Mouse (Mus musculus): Measurements from ENCODE around the gene Klhl29. TPM values are rescaled to one million over a fixed set of nuclear protein-coding genes. Genes with fewer than 3 reads are reported as not detected.

The Klhl29 gene
- polyA plus RNA-seq, 1 experiment from 2014 or later: 9.5 TPM

DNA sequence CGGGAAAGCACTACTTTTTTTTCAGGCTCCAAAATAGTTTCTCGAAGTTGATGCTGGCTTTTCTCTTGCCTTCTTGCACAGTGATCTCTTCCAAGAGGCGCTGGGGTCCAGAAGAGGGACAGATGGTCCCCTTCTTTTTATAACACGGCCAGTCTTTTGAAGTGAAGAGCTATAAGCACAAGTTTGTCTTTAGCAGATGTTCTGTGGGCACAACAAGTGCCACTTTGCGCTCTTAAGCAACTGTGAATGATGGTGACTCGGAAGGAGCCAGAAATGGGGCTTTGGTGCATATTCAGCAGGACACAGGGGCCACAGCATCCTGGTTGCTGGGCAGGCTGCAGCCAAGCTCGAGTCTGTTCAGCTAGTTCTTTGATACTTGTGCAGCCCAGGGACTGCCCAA, 249.6 kb downstream of the Klhl29 start:
- H3K9me3 ChIP-seq (ENCODE audit: control insufficient read depth, low read length): no peaks in the 10 kb centered on the region

DNA sequence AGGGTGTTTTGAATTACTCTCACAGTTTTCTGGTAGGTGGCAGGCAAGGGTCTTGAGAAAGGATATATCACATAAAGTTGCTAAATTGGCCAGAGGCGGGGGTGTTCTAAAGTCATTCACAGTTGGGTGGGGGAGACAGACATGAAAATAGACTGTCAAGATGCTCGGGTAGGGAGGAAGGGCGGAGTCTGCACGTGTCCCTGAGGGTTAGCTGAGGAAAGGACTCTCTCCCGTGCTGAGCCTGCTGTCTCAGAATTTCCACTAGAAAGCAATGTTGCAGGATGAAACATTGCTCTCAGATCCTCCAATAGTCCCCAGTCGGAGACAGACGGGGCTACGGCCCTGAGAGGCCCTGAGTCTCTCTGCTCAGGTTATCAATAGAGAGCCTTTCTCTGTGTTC, 252.5 kb downstream of the Klhl29 start:
- H3K27ac ChIP-seq (replicated peaks; ENCODE audit: low read depth, low read length): 0 out of 2 replicates have a peak overlapping the region, but pooled peaks have one; percentile 13
- no peak overlapping the region for H3K9ac ChIP-seq (replicated peaks; ENCODE audit: low read length)
- H3K27me3 ChIP-seq (ENCODE audit: control insufficient read depth, insufficient read depth, low read length): no peaks in the 10 kb centered on the region
- H3K4me2 ChIP-seq (ENCODE audit: low read length): no peak overlapping the region
- WGBS: 67% methylated on average over 8 of the region's 8 CpGs
- no peak overlapping the region for H3K4me3 ChIP-seq (replicated peaks; ENCODE audit: low read depth, low read length)
- ATAC-seq (ENCODE audit: low FRiP score, low TSS enrichment) (no peak), DNase-seq (no peak)
- no peaks in the 10 kb centered on the region for H3K9me3 ChIP-seq (ENCODE audit: control insufficient read depth, low read length)
- peaks cover 6% of the 10 kb centered on the region; the same call in 1 of the 2 replicates for H3K36me3 ChIP-seq (ENCODE audit: control insufficient read depth, insufficient read depth, low read length)
- peaks cover 14% of the 10 kb centered on the region for H3K4me1 ChIP-seq (ENCODE audit: control insufficient read depth, insufficient read depth, low read length)

More for the DNA sequence above, 249.6 kb downstream of the Klhl29 start:
- H3K36me3 ChIP-seq (ENCODE audit: control insufficient read depth, insufficient read depth, low read length): peaks cover 6% of the 10 kb centered on the region; the same call in 1 of the 2 replicates
- 89% methylated on average over 7 of the region's 7 CpGs for WGBS
- no peak overlapping the region for H3K9ac ChIP-seq (replicated peaks; ENCODE audit: low read length)
- 0 out of 2 replicates have a peak, but pooled peaks cover 5% of the 10 kb centered on the region for H3K4me1 ChIP-seq (ENCODE audit: control insufficient read depth, insufficient read depth, low read length)
- DNase-seq: no peak
- no peak for ATAC-seq (ENCODE audit: low FRiP score, low TSS enrichment)
- no peak overlapping the region for H3K4me2 ChIP-seq (ENCODE audit: low read length)
- H3K27me3 ChIP-seq (ENCODE audit: control insufficient read depth, insufficient read depth, low read length): no peaks in the 10 kb centered on the region
- no peak overlapping the region for H3K27ac ChIP-seq (replicated peaks; ENCODE audit: low read depth, low read length)
- no peak overlapping the region for H3K4me3 ChIP-seq (replicated peaks; ENCODE audit: low read depth, low read length)

DNA sequence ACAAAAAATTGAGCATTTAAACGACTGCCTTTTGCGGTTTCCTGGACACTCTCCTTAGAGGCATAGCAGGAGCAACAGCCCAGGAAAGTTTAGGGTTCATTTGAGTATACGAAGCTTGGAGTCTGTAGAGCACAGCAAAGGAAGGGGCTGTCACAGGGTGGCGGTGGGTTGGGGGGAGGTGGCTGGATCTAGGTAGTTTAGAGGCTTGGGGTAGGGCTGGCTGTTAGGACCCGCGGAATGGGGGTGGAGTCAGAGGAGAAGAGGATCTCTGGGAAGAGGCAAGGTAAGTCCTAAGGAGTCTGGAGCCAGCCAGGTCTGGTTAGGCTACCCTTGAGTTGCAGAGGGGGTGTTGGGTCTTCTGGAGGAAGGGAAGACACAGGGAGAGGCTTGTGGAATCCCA, 255.2 kb downstream of the Klhl29 start:
- no peak overlapping the region for H3K4me3 ChIP-seq (replicated peaks; ENCODE audit: low read depth, low read length)
- 67% methylated on average over 6 of the region's 6 CpGs for WGBS
- ATAC-seq (ENCODE audit: low FRiP score, low TSS enrichment) (no peak), DNase-seq (no peak)
- H3K27me3 ChIP-seq (ENCODE audit: control insufficient read depth, insufficient read depth, low read length): no peaks in the 10 kb centered on the region
- no peak overlapping the region for H3K9ac ChIP-seq (replicated peaks; ENCODE audit: low read length)
- no peaks in the 10 kb centered on the region for H3K36me3 ChIP-seq (ENCODE audit: control insufficient read depth, insufficient read depth, low read length)
- H3K9me3 ChIP-seq (ENCODE audit: control insufficient read depth, low read length): no peaks in the 10 kb centered on the region
- peaks cover 18% of the 10 kb centered on the region for H3K4me1 ChIP-seq (ENCODE audit: control insufficient read depth, insufficient read depth, low read length)
- peak overlapping the region; percentile 46 for H3K4me2 ChIP-seq (ENCODE audit: low read length)
- H3K27ac ChIP-seq (replicated peaks; ENCODE audit: low read depth, low read length): peak overlapping the region; percentile 41; the same call in 1 of the 2 replicates

DNA sequence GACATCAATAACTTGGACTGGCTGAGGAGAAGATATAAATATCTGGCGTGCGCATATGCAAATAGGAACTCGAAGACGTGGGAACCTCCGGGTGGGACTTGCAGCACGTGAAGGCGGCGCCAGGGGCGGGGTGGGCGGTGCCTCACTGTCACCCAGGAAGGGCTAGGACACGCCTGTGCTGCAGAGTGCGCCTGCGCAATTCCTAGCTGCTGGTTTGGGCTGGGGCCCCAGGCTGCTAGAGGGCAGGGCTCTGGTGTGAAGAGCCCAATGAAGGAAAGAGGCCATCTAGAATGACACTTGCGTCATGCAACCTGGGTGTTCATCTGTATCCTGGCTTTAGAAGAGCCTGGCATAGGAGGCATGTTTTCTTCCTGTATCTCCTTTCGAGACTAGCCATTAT, 255.8 kb downstream of the Klhl29 start:
- Histone ChIP-seq H3K4me1 (ENCODE audit: control insufficient read depth, insufficient read depth, low read length) (peaks cover 18% of the 10 kb centered on the region), H3K27me3 (ENCODE audit: control insufficient read depth, insufficient read depth, low read length) (no peaks in the 10 kb centered on the region), H3K4me3 (replicated peaks; ENCODE audit: low read depth, low read length) (peak overlapping the region; percentile 20), H3K9me3 (ENCODE audit: control insufficient read depth, low read length) (no peaks in the 10 kb centered on the region), H3K4me2 (ENCODE audit: low read length) (peak overlapping the region; percentile 46), H3K36me3 (ENCODE audit: control insufficient read depth, insufficient read depth, low read length) (no peaks in the 10 kb centered on the region), H3K27ac (replicated peaks; ENCODE audit: low read depth, low read length) (peak overlapping the region; percentile 41), H3K9ac (replicated peaks; ENCODE audit: low read length) (no peak overlapping the region)
- WGBS: 17% methylated on average over 15 of the region's 15 CpGs
- DNase-seq (peak; percentile 93), ATAC-seq (ENCODE audit: low FRiP score, low TSS enrichment) (peak; percentile 82)

- H3K9me3 ChIP-seq (ENCODE audit: control insufficient read depth, low read length): no peaks in the 10 kb centered on the region
- peak overlapping the region; percentile 46 for H3K4me2 ChIP-seq (ENCODE audit: low read length)
- H3K27ac ChIP-seq (replicated peaks; ENCODE audit: low read depth, low read length): peak overlapping the region; percentile 41; the same call in 1 of the 2 replicates
- H3K36me3 ChIP-seq (ENCODE audit: control insufficient read depth, insufficient read depth, low read length): no peaks in the 10 kb centered on the region
- no peak for DNase-seq
- no peaks in the 10 kb centered on the region for H3K27me3 ChIP-seq (ENCODE audit: control insufficient read depth, insufficient read depth, low read length)
- peak overlapping the region; percentile 20 for H3K4me3 ChIP-seq (replicated peaks; ENCODE audit: low read depth, low read length)
- no peak overlapping the region for H3K9ac ChIP-seq (replicated peaks; ENCODE audit: low read length)
- ATAC-seq (ENCODE audit: low FRiP score, low TSS enrichment): no peak
- 44% methylated on average over 9 of the region's 9 CpGs for WGBS
- peaks cover 18% of the 10 kb centered on the region for H3K4me1 ChIP-seq (ENCODE audit: control insufficient read depth, insufficient read depth, low read length)
Observed at GRCm38 (mm10) chr12:5119286-5119685, 256.2 kb downstream of the Klhl29 start.

GRCm38 (mm10) chr12:5116605-5117004, 258.9 kb downstream of the Klhl29 start:
- Histone ChIP-seq H3K27ac (replicated peaks; ENCODE audit: low read depth, low read length) (no peak overlapping the region), H3K9me3 (ENCODE audit: control insufficient read depth, low read length) (no peaks in the 10 kb centered on the region), H3K4me3 (replicated peaks; ENCODE audit: low read depth, low read length) (no peak overlapping the region), H3K4me1 (ENCODE audit: control insufficient read depth, insufficient read depth, low read length) (peaks cover 14% of the 10 kb centered on the region), H3K4me2 (ENCODE audit: low read length) (no peak overlapping the region), H3K9ac (replicated peaks; ENCODE audit: low read length) (no peak overlapping the region), H3K27me3 (ENCODE audit: control insufficient read depth, insufficient read depth, low read length) (no peaks in the 10 kb centered on the region), H3K36me3 (ENCODE audit: control insufficient read depth, insufficient read depth, low read length) (no peaks in the 10 kb centered on the region)
- DNase-seq (peak; percentile 52), ATAC-seq (ENCODE audit: low FRiP score, low TSS enrichment) (no peak)
- WGBS: 70% methylated on average over 5 of the region's 5 CpGs

DNA sequence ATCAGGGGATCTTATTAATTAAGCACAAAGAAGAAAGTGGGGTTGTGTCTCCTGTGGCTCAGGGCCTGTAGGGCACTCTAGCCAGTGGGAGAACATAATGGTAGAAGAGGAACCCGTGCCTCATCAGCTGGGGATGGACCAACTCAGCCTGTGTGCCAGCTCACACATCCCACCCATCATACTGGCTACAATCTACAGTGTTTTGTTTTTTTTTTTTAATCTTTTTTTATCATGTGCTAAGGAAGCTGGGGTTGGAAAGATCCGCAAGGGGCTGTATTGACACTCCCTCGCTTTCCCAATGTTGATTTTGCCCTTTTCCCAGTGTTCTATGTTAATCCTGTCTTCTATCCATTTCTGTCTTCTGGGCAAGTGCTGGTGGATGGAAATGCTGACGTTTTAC, 260.9 kb downstream of the Klhl29 start:
- Histone ChIP-seq H3K27ac (replicated peaks; ENCODE audit: low read depth, low read length) (no peak overlapping the region), H3K4me1 (ENCODE audit: control insufficient read depth, insufficient read depth, low read length) (peaks cover 7% of the 10 kb centered on the region; the same call in 1 of the 2 replicates), H3K36me3 (ENCODE audit: control insufficient read depth, insufficient read depth, low read length) (no peaks in the 10 kb centered on the region), H3K4me2 (ENCODE audit: low read length) (no peak overlapping the region), H3K27me3 (ENCODE audit: control insufficient read depth, insufficient read depth, low read length) (no peaks in the 10 kb centered on the region), H3K9ac (replicated peaks; ENCODE audit: low read length) (no peak overlapping the region), H3K9me3 (ENCODE audit: control insufficient read depth, low read length) (no peaks in the 10 kb centered on the region), H3K4me3 (replicated peaks; ENCODE audit: low read depth, low read length) (no peak overlapping the region)
- DNase-seq (no peak), ATAC-seq (ENCODE audit: low FRiP score, low TSS enrichment) (no peak)
- WGBS: 83% methylated on average over 4 of the region's 4 CpGs

GRCm38 (mm10) chr12:5111343-5111742, 264.1 kb downstream of the Klhl29 start:
- Histone ChIP-seq H3K4me2 (ENCODE audit: low read length) (no peak overlapping the region), H3K9ac (replicated peaks; ENCODE audit: low read length) (no peak overlapping the region), H3K9me3 (ENCODE audit: control insufficient read depth, low read length) (no peaks in the 10 kb centered on the region), H3K36me3 (ENCODE audit: control insufficient read depth, insufficient read depth, low read length) (no peaks in the 10 kb centered on the region), H3K27ac (replicated peaks; ENCODE audit: low read depth, low read length) (no peak overlapping the region), H3K4me1 (ENCODE audit: control insufficient read depth, insufficient read depth, low read length) (peaks cover 5% of the 10 kb centered on the region; the same call in 1 of the 2 replicates), H3K27me3 (ENCODE audit: control insufficient read depth, insufficient read depth, low read length) (no peaks in the 10 kb centered on the region), H3K4me3 (replicated peaks; ENCODE audit: low read depth, low read length) (no peak overlapping the region)
- DNase-seq (no peak), ATAC-seq (ENCODE audit: low FRiP score, low TSS enrichment) (no peak)
- WGBS: 77% methylated on average over 3 of the region's 3 CpGs

DNA sequence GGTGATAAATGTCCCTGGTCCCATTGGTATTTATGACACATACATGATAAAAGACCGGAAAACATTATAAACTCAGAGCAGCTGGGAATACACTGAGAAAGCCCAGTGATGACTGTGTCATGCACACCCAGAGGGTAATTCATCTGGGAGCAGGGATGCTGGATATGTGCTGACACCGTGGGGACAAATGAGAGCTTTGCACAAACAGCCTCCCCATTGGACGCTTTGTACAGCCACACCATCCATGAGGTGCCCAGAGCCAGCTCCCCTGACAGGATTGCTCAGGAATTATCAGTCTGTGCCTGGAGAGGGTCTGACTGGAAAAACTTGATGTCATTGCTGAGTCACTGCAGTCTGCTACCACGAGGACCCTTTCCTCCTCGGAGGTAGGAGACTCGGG, 266.9 kb downstream of the Klhl29 start:
- ATAC-seq (ENCODE audit: low FRiP score, low TSS enrichment) (no peak), DNase-seq (no peak)
- Histone ChIP-seq H3K9me3 (ENCODE audit: control insufficient read depth, low read length) (no peaks in the 10 kb centered on the region), H3K4me3 (replicated peaks; ENCODE audit: low read depth, low read length) (no peak overlapping the region), H3K4me1 (ENCODE audit: control insufficient read depth, insufficient read depth, low read length) (peaks cover 4% of the 10 kb centered on the region; the same call in 1 of the 2 replicates), H3K9ac (replicated peaks; ENCODE audit: low read length) (no peak overlapping the region), H3K36me3 (ENCODE audit: control insufficient read depth, insufficient read depth, low read length) (peaks cover 9% of the 10 kb centered on the region), H3K4me2 (ENCODE audit: low read length) (no peak overlapping the region), H3K27ac (replicated peaks; ENCODE audit: low read depth, low read length) (peak overlapping the region; percentile 52; the same call in 1 of the 2 replicates), H3K27me3 (ENCODE audit: control insufficient read depth, insufficient read depth, low read length) (no peaks in the 10 kb centered on the region)
- WGBS: 70% methylated on average over 6 of the region's 6 CpGs

All from midbrain, embryonic 14.5 days (tissue).